Mouse (Mus musculus): ENCODE measurements around the gene Gm3095. TPM values are rescaled to one million over a fixed set of nuclear protein-coding genes. Genes with fewer than 3 reads are reported as not detected.

The Gm3095 gene
- not detected in 2 replicates for polyA plus RNA-seq (2012; rRNA removed; ENCODE audit: low replicate concordance)

DNA sequence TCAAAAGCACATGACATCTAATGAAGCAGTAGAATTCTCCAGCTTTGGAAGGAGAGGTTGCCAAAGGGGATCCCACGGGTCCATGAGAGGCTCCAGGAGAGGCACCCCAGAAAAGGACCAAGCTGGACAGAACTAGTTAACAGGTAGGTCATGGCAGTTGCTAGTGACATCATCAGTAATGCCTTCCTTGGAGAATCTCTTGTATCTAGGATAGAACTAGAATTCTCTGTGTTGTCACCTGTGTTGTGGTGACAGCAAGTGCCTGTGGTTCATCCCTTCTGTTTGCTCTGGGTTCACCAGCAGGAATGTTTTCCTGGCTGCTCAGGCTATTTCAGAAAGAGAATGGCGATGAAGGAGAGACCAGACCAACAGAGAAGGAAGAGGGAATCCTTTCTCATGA, at the start of gene Gm3095:
Gm3095 (plus strand) TSS at position 301 of the 400 bp plus-strand sequence.

DNA sequence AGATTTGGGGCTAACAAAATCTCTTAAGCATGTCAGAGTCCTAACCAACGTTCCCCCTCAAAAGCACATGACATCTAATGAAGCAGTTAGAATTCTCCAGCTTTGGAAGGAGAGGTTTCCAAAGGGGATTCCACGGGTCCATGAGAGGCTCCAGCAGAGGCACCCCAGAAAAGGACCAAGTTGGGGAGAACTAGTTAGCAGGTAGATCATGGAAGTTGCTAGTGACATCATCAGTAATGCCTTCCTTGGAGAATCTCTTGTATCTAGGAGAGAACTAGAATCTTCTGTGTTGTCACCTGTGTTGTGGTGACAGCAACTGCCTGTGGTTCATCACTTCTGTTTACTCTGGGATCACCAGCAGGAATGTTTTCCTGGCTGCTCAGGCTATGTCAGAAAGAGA, 31.9 kb upstream of the Gm3095 start, which contains the start of gene Gm3029:
Gm3029 (plus strand) TSS at position 301 of the 400 bp plus-strand sequence.

DNA sequence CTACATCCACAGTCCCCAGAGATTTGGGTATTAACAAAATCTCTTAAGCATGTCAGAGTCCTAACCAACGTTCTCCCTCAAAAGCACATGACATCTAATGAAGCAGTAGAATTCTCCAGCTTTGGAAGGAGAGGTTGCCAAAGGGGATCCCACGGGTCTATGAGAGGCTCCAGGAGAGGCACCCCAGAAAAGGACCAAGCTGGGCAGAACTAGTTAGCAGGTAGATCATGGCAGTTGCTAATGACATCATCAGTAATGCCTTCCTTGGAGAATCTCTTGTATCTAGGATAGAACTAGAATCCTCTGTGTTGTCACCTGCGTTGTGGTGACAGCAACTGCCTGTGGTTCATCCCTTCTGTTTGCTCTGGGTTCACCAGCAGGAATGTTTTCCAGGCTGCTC, 34.7 kb downstream of the Gm3095 start, which contains the start of gene Gm3099:
Gm3099 (plus strand) TSS at position 301 of the 400 bp plus-strand sequence.

Other genes with a start within 250 kb of the Gm3095 start
- gene Gm3002, start 153.5 kb upstream of the Gm3095 start, polyA plus RNA-seq (2012; rRNA removed; ENCODE audit: low replicate concordance), result 0.55 TPM in 1 of 2 replicates, not detected in the other
- not detected in 2 replicates for gene Gm3033, start 117.3 kb upstream of the Gm3095 start, polyA plus RNA-seq (2012; rRNA removed; ENCODE audit: low replicate concordance)
- gene Gm2916, start 79.4 kb upstream of the Gm3095 start, polyA plus RNA-seq (2012; rRNA removed; ENCODE audit: low replicate concordance), result not detected in 2 replicates
- not detected in 2 replicates for gene Gm3029, start 31.8 kb upstream of the Gm3095 start, polyA plus RNA-seq (2012; rRNA removed; ENCODE audit: low replicate concordance)
- not detected in 2 replicates for gene Gm3099, start 34.8 kb downstream of the Gm3095 start, polyA plus RNA-seq (2012; rRNA removed; ENCODE audit: low replicate concordance)
- not detected in 2 replicates for gene Gm5796, start 60.4 kb downstream of the Gm3095 start, polyA plus RNA-seq (2012; rRNA removed; ENCODE audit: low replicate concordance)
- not detected in 2 replicates for gene Gm3115, start 120.6 kb downstream of the Gm3095 start, polyA plus RNA-seq (2012; rRNA removed; ENCODE audit: low replicate concordance)
- 0.22 TPM in 1 of 2 replicates, not detected in the other for gene Gm8108, start 147.0 kb downstream of the Gm3095 start, polyA plus RNA-seq (2012; rRNA removed; ENCODE audit: low replicate concordance)
- not detected in 2 replicates for gene Gm3127, start 201.5 kb downstream of the Gm3095 start, polyA plus RNA-seq (2012; rRNA removed; ENCODE audit: low replicate concordance)
- not detected in 2 replicates for gene Gm2974, start 219.0 kb downstream of the Gm3095 start, polyA plus RNA-seq (2012; rRNA removed; ENCODE audit: low replicate concordance)

Data from mammary gland, adult 2 months (tissue).